Mouse (Mus musculus): ENCODE measurements around the gene Lpp.

- no peak for TF ChIP-seq CTCF (IDR thresholded peaks at IDR 0.05; ENCODE audit: borderline replicate concordance, insufficient read depth, low read length)
- TF ChIP-seq POLR2A (IDR thresholded peaks at IDR 0.05; ENCODE audit: low read depth, low read length) = no peak
Observed at GRCm38 (mm10) chr16:24891453-24891852, 498.1 kb downstream of the Lpp start.
